Mouse (Mus musculus) right cerebral cortex, postnatal 10 days (tissue): ENCODE measurements at regions not wholly inside any gene's neighbourhood (a gene's known extent, or its start where the extent isn't known, plus 50 kb on each side); places are given as distances from the start of the nearest gene placed in this dataset.

Experiments used
- DNase-seq, 2 experiments: peaks; one replicate each; pipeline ENCODE4 v3.0.0; 2021; ENCODE audit warnings: low spot score in 2 of 2

GRCm38 (mm10) chr10:106417156-106417555, 53.0 kb upstream of the Ppfia2 start:
- no peak for DNase-seq
